Mouse (Mus musculus): Measurements from ENCODE around the gene Cadps. TPM values are rescaled to one million over a fixed set of nuclear protein-coding genes. Genes with fewer than 3 reads are reported as not detected.
A peak's percentile ranks its signal among the peaks of the same experiment; 100 is the strongest.

Gene Cadps
- polyA plus RNA-seq, 1 experiment from 2014 or later, result 0.21 TPM

- no peaks in the 10 kb centered on the region for H3K36me3 ChIP-seq (ENCODE audit: insufficient read depth)
- no peaks in the 10 kb centered on the region for H3K4me1 ChIP-seq (ENCODE audit: insufficient read depth)
- DNase-seq, result no peak
- H3K4me3 ChIP-seq (ENCODE audit: low read depth, low read length), result no peak overlapping the region
- no peak overlapping the region for H3K9ac ChIP-seq
- no peak overlapping the region for H3K4me2 ChIP-seq
- no peak for TF ChIP-seq CTCF (IDR thresholded peaks at IDR 0.05; ENCODE audit: low read depth)
- no peaks in the 10 kb centered on the region for H3K27me3 ChIP-seq (ENCODE audit: insufficient read depth, low read length)
- 39% methylated on average over 1 of the region's 1 CpGs for WGBS
- H3K9me3 ChIP-seq (ENCODE audit: low read depth, low read length), result no peaks in the 10 kb centered on the region
- H3K27ac ChIP-seq (ENCODE audit: low read depth), result no peak overlapping the region
- no peak for ATAC-seq (ENCODE audit: insufficient read depth)
These were observed 132.7 kb downstream of the Cadps start for GRCm38 (mm10) chr14:12690201-12690600.

DNA sequence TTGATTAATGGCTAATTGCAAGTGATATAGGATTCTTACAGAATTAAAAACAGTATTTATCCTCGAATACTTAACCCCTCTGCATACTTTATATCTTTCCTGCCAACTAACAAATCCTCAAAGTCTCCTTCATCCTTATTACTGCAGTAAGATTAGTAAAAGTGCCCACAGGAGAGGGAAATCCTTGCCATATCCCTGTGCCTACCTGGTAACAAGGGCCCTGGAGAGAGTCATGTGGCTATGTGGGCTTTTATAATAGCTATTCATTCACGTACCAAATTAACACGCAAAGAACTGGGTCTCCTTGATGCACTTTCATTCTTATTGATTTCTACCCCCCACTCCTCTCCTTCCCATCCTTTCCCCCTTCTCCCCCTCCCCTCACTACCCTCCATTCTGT lies 137.9 kb downstream of the Cadps start:
- Histone ChIP-seq H3K27ac (ENCODE audit: low read depth) (no peak overlapping the region), H3K4me1 (ENCODE audit: insufficient read depth) (no peaks in the 10 kb centered on the region), H3K27me3 (ENCODE audit: insufficient read depth, low read length) (no peaks in the 10 kb centered on the region), H3K4me2 (no peak overlapping the region), H3K9ac (no peak overlapping the region), H3K4me3 (ENCODE audit: low read depth, low read length) (no peak overlapping the region), H3K9me3 (ENCODE audit: low read depth, low read length) (no peaks in the 10 kb centered on the region), H3K36me3 (ENCODE audit: insufficient read depth) (no peaks in the 10 kb centered on the region)
- DNase-seq (no peak), ATAC-seq (ENCODE audit: insufficient read depth) (no peak)
- WGBS, result 85% methylated on average over 3 of the region's 3 CpGs
- TF ChIP-seq CTCF (IDR thresholded peaks at IDR 0.05; ENCODE audit: low read depth), result no peak

DNA sequence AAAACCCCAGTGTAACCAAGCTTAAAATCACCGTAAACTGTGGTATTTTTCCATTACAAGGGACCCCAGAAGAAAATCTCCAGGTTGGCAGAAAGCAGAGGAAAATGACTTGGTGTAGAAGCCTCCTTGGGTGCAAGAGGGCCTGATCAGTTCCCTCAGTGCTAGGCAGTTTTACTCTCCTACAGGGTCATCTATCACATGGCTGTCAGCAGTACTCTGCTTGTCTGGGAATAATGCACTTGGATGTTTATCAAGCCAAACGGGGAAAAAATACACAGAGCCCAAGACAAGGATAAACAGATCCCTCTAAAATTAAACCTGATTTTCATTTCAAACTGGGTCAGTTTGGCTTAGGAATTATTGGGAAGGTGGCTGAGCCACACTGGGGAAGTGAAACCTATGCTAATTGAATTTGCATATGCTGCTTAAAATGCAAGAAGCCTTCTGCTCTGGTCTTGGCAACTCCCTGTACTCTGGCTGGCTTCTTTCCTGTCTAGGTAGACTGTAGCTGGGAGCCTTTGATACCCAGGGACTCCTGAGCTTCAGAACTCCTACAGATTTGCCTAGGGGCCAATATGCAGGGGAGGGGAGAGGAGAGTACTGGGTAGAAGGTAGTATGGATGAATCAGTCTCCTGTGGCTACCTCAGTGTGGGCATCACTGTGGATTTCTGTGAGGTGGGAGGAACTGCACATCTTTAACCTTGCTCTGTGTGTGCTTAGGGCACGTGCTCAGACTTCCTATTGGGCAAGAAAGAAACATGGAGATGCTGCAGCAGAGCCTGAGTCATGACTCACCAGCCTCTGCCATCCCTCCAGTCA lies 141.8 kb downstream of the Cadps start:
- ATAC-seq (ENCODE audit: insufficient read depth), result no peak
- TF ChIP-seq CTCF (IDR thresholded peaks at IDR 0.05; ENCODE audit: low read depth), result no peak
- H3K27ac ChIP-seq (ENCODE audit: low read depth), result no peak overlapping the region
- H3K4me2 ChIP-seq, result no peak overlapping the region
- H3K9me3 ChIP-seq (ENCODE audit: low read depth, low read length), result no peaks in the 10 kb centered on the region
- 54% methylated on average over 3 of the region's 3 CpGs for WGBS
- no peak overlapping the region for H3K9ac ChIP-seq
- H3K4me3 ChIP-seq (ENCODE audit: low read depth, low read length), result no peak overlapping the region
- H3K36me3 ChIP-seq (ENCODE audit: insufficient read depth), result no peaks in the 10 kb centered on the region
- H3K4me1 ChIP-seq (ENCODE audit: insufficient read depth), result no peaks in the 10 kb centered on the region
- H3K27me3 ChIP-seq (ENCODE audit: insufficient read depth, low read length), result no peaks in the 10 kb centered on the region
- DNase-seq, result no peak

DNA sequence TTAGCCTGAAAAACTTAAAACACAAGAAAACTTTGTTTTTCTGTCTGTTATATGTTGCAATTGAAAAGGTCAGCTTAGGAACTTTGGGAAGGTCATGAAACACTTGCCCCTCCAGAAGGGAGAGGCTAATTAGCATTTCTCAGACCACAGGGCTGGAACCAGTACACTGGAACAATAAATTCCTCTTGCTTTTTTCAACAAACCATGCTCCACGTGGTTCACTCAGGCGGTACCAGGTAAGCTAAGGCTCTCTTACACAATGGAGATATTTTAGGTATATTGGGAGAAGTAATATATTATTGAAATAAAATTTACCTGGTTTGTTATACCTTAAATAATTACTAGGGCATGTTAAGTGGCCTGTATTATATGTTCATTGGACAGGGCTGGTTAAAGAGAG lies 161.4 kb downstream of the Cadps start:
- ATAC-seq (ENCODE audit: insufficient read depth) (no peak), DNase-seq (no peak)
- no peaks in the 10 kb centered on the region for H3K4me1 ChIP-seq (ENCODE audit: insufficient read depth)
- no peak overlapping the region for H3K4me2 ChIP-seq
- H3K4me3 ChIP-seq (ENCODE audit: low read depth, low read length), result no peak overlapping the region
- H3K27ac ChIP-seq (ENCODE audit: low read depth), result no peak overlapping the region
- no peak overlapping the region for H3K9ac ChIP-seq
- WGBS, result 73% methylated on average over 2 of the region's 2 CpGs
- H3K9me3 ChIP-seq (ENCODE audit: low read depth, low read length), result no peaks in the 10 kb centered on the region
- no peak for TF ChIP-seq CTCF (IDR thresholded peaks at IDR 0.05; ENCODE audit: low read depth)
- no peaks in the 10 kb centered on the region for H3K36me3 ChIP-seq (ENCODE audit: insufficient read depth)
- H3K27me3 ChIP-seq (ENCODE audit: insufficient read depth, low read length), result no peaks in the 10 kb centered on the region

- H3K27me3 ChIP-seq (ENCODE audit: insufficient read depth, low read length), result no peaks in the 10 kb centered on the region
- no peak overlapping the region for H3K27ac ChIP-seq (ENCODE audit: low read depth)
- no peak overlapping the region for H3K4me2 ChIP-seq
- no peaks in the 10 kb centered on the region for H3K9me3 ChIP-seq (ENCODE audit: low read depth, low read length)
- DNase-seq (peak; percentile 4), ATAC-seq (ENCODE audit: insufficient read depth) (peak; percentile 35; the same call in 1 of the 2 replicates)
- TF ChIP-seq CTCF (IDR thresholded peaks at IDR 0.05; ENCODE audit: low read depth), result no peak
- no peak overlapping the region for H3K9ac ChIP-seq
- WGBS, result 45% methylated on average over 4 of the region's 4 CpGs
- no peak overlapping the region for H3K4me3 ChIP-seq (ENCODE audit: low read depth, low read length)
- no peaks in the 10 kb centered on the region for H3K4me1 ChIP-seq (ENCODE audit: insufficient read depth)
- no peaks in the 10 kb centered on the region for H3K36me3 ChIP-seq (ENCODE audit: insufficient read depth)
These were observed 165.5 kb downstream of the Cadps start for GRCm38 (mm10) chr14:12657351-12657750.

GRCm38 (mm10) chr14:12642868-12643512 lies 179.9 kb downstream of the Cadps start:
- no peaks in the 10 kb centered on the region for H3K36me3 ChIP-seq (ENCODE audit: insufficient read depth)
- DNase-seq, result no peak
- TF ChIP-seq CTCF (IDR thresholded peaks at IDR 0.05; ENCODE audit: low read depth), result no peak
- no peaks in the 10 kb centered on the region for H3K4me1 ChIP-seq (ENCODE audit: insufficient read depth)
- no peak overlapping the region for H3K9ac ChIP-seq
- H3K9me3 ChIP-seq (ENCODE audit: low read depth, low read length), result no peaks in the 10 kb centered on the region
- H3K4me3 ChIP-seq (ENCODE audit: low read depth, low read length), result no peak overlapping the region
- no peak overlapping the region for H3K27ac ChIP-seq (ENCODE audit: low read depth)
- 78% methylated on average over 6 of the region's 6 CpGs for whole genome bisulfite sequencing
- H3K27me3 ChIP-seq (ENCODE audit: insufficient read depth, low read length), result no peaks in the 10 kb centered on the region
- no peak for ATAC-seq (ENCODE audit: insufficient read depth)
- no peak overlapping the region for H3K4me2 ChIP-seq

DNA sequence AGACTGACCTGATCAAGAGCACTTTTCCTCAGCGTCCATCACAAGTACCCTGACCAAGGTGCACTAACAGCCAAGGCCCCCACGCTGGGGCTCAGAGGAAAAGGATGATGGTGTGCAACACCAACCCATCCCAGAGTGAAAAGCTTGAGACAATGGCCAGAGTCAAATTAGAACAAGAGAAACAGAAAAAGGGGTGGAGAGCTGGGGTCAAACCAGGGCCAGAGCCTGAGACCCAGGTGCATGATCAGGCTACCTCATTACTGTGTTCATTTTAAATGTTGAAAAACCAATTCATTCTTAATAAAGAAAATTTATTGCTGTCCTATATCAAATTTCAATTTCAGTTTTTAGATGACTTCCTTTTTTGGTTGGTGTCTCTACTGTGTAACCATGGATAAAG lies 184.1 kb downstream of the Cadps start:
- no peak overlapping the region for H3K4me3 ChIP-seq (ENCODE audit: low read depth, low read length)
- ATAC-seq (ENCODE audit: insufficient read depth), result no peak
- H3K9ac ChIP-seq, result no peak overlapping the region
- 81% methylated on average over 2 of the region's 2 CpGs for WGBS
- H3K9me3 ChIP-seq (ENCODE audit: low read depth, low read length), result no peaks in the 10 kb centered on the region
- H3K27me3 ChIP-seq (ENCODE audit: insufficient read depth, low read length), result no peaks in the 10 kb centered on the region
- no peaks in the 10 kb centered on the region for H3K36me3 ChIP-seq (ENCODE audit: insufficient read depth)
- H3K4me2 ChIP-seq, result no peak overlapping the region
- H3K27ac ChIP-seq (ENCODE audit: low read depth), result no peak overlapping the region
- TF ChIP-seq CTCF (IDR thresholded peaks at IDR 0.05; ENCODE audit: low read depth), result no peak
- H3K4me1 ChIP-seq (ENCODE audit: insufficient read depth), result no peaks in the 10 kb centered on the region
- no peak for DNase-seq
